In genomic region chr11:23769033-23769432, GRCm38 (mm10) we compare ENCODE assay signal across 15 mouse cellular contexts. TPM values are rescaled to one million over a fixed set of nuclear protein-coding genes. Genes with fewer than 3 reads are reported as not detected.
A peak's percentile ranks its signal among the peaks of the same experiment; 100 is the strongest.
DNase-seq lines count a peak whose midpoint lies in the region; ATAC-seq and TF ChIP-seq lines count a peak whose summit lies in the region.
"Had no signal": no experiment of that assay in that cellular context is flagged by ENCODE, and none has a peak within 500 bp of the region (broad histone marks: within the 10 kb centered on the region; RNA-seq: fewer than 3 reads in every experiment).

No protein-coding gene starts in this region.

- peak overlapping the region; percentile 23; the same call in 1 of the 2 replicates for H3K4me2 ChIP-seq in heart, embryonic 16.5 days (ENCODE audit: low read depth, low read length)
- H3K4me2 ChIP-seq in CH12.LX (ENCODE audit: insufficient read depth, low read depth, poor library complexity, severe bottlenecking) = peak overlapping the region; percentile 58
- H3K4me2 ChIP-seq in myocyte (ENCODE audit: low read depth) = peak overlapping the region; percentile 77
- no peak overlapping the region for H3K4me2 ChIP-seq in hindbrain, embryonic 14.5 days (replicated peaks)

- intact Hi-C loops in heart, postnatal 25 days (cut with DNase I) = no loop called here

- TF ChIP-seq RAD21 in CH12.LX (IDR thresholded peaks at IDR 0.05; ENCODE audit: low read depth, low read length) = no peak

- no peak overlapping the region for H3K27ac ChIP-seq in heart, embryonic 16.5 days (ENCODE audit: low read length)
- no peak overlapping the region for H3K27ac ChIP-seq in CH12.LX (ENCODE audit: insufficient read depth, low read depth)
- H3K27ac ChIP-seq in hindbrain, embryonic 14.5 days = no peak overlapping the region
- H3K27ac ChIP-seq: embryonic facial prominence, embryonic 12.5 days; kidney, embryonic 15.5 days; limb, embryonic 10.5 days; midbrain, embryonic 10.5 days had no signal

- peaks cover 6% of the 10 kb centered on the region; the same call in 1 of the 2 replicates for H3K4me1 ChIP-seq in heart, embryonic 16.5 days (ENCODE audit: control insufficient read depth, insufficient read depth, low read length)
- H3K4me1 ChIP-seq in megakaryocyte, embryonic 14.5 days = peaks cover 23% of the 10 kb centered on the region
- peaks cover 2 to 42% of the 10 kb centered on the region in 2 experiments; a peak in 2 of 4 replicates for H3K4me1 ChIP-seq in CH12.LX (ENCODE audit: control insufficient read depth in 1 of 2, insufficient read depth in 2 of 2)
- H3K4me1 ChIP-seq in hindbrain, embryonic 14.5 days (replicated peaks; ENCODE audit: control insufficient read depth, insufficient read depth, low read length) = 0 out of 2 replicates have a peak, but pooled peaks cover 8% of the 10 kb centered on the region
- H3K4me1 ChIP-seq: embryonic facial prominence, embryonic 12.5 days had no signal

- dilution Hi-C loops in CH12.LX (cut with MboI; ENCODE audit: extremely low pct_ligation_motif_present, extremely low pct_unique_long_range_greater_than_20kb, low sequenced_read_pairs) = no loop called here

- H3K27me3 ChIP-seq in heart, embryonic 16.5 days (ENCODE audit: control insufficient read depth, insufficient read depth, low read length) = no peaks in the 10 kb centered on the region
- no peaks in the 10 kb centered on the region for H3K27me3 ChIP-seq in megakaryocyte, embryonic 14.5 days (replicated peaks)
- no peaks in the 10 kb centered on the region for H3K27me3 ChIP-seq in CH12.LX (replicated peaks)
- no peaks in the 10 kb centered on the region for H3K27me3 ChIP-seq in myocyte (ENCODE audit: control insufficient read depth, insufficient read depth, insufficient read length)
- H3K27me3 ChIP-seq in hindbrain, embryonic 14.5 days (ENCODE audit: control insufficient read depth, insufficient read depth, low read length) = no peaks in the 10 kb centered on the region
- H3K27me3 ChIP-seq: kidney, embryonic 15.5 days had no signal

- no peak for ATAC-seq in heart, embryonic 16.5 days (replicated peaks; ENCODE audit: extremely low read depth, insufficient read depth, low FRiP score)
- ATAC-seq in megakaryocyte, adult 5-6 weeks (ENCODE audit: poor library complexity, severe bottlenecking) = no peak
- no peak for ATAC-seq in hindbrain, embryonic 14.5 days (ENCODE audit: low FRiP score)
- ATAC-seq: forebrain, postnatal 0 days; liver, embryonic 12.5 days had no signal

- no peaks in the 10 kb centered on the region for H3K9me3 ChIP-seq in heart, embryonic 16.5 days (replicated peaks; ENCODE audit: control insufficient read depth, low read length)
- H3K9me3 ChIP-seq in megakaryocyte, embryonic 14.5 days = peaks cover 8% of the 10 kb centered on the region
- H3K9me3 ChIP-seq in CH12.LX (replicated peaks; ENCODE audit: low read length) = peaks cover 8% of the 10 kb centered on the region
- no peaks in the 10 kb centered on the region for H3K9me3 ChIP-seq in hindbrain, embryonic 14.5 days (ENCODE audit: control insufficient read depth, low read length)
- H3K9me3 ChIP-seq: embryonic facial prominence, embryonic 12.5 days; kidney, embryonic 15.5 days; limb, embryonic 10.5 days; liver, embryonic 12.5 days; midbrain, embryonic 10.5 days had no signal

- H3ac ChIP-seq in myocyte (ENCODE audit: control insufficient read depth, insufficient read length) = no peak overlapping the region

- in situ Hi-C loops in CH12.LX (cut with MboI; ENCODE audit: low pct_ligation_motif_present, low pct_unique_long_range_greater_than_20kb, low sequenced_read_pairs) = no loop called here

- no peak for DNase-seq in heart, postnatal 25 days (ENCODE audit: low spot score)
- no peak for DNase-seq in CH12.LX (ENCODE audit: extremely low read depth)
- no peak for DNase-seq in hindbrain, embryonic 14.5 days (ENCODE audit: low spot score)
- DNase-seq: gastrocnemius, postnatal 36 days had no signal

- H3K36me3 ChIP-seq in heart, embryonic 16.5 days (ENCODE audit: control insufficient read depth, insufficient read depth) = no peaks in the 10 kb centered on the region
- H3K36me3 ChIP-seq in megakaryocyte, embryonic 14.5 days (replicated peaks; ENCODE audit: low read length) = peaks cover 4% of the 10 kb centered on the region
- H3K36me3 ChIP-seq in CH12.LX (replicated peaks in 1 of 2; ENCODE audit: control insufficient read depth in 1 of 2, insufficient read depth in 1 of 2, low read length in 1 of 2) = peaks cover 0 to 3% of the 10 kb centered on the region in 2 experiments
- no peaks in the 10 kb centered on the region for H3K36me3 ChIP-seq in myocyte (ENCODE audit: control insufficient read depth, insufficient read depth)
- no peaks in the 10 kb centered on the region for H3K36me3 ChIP-seq in hindbrain, embryonic 14.5 days (replicated peaks; ENCODE audit: control insufficient read depth, insufficient read depth)
- H3K36me3 ChIP-seq: embryonic facial prominence, embryonic 12.5 days; G1E; kidney, embryonic 15.5 days; limb, embryonic 10.5 days; liver, embryonic 12.5 days; midbrain, embryonic 10.5 days had no signal

- no peak overlapping the region for H3K4me3 ChIP-seq in heart, embryonic 16.5 days (ENCODE audit: low read length)
- peak overlapping the region; percentile 96 for H3K4me3 ChIP-seq in megakaryocyte, embryonic 14.5 days (replicated peaks)
- peak overlapping the region; percentile 34 to 86 (median 82) for H3K4me3 ChIP-seq in CH12.LX (replicated peaks in 1 of 3; ENCODE audit: low read depth in 2 of 3, low read length in 2 of 3, poor library complexity in 1 of 3)
- H3K4me3 ChIP-seq in myocyte = peak overlapping the region; percentile 70
- H3K4me3 ChIP-seq in hindbrain, embryonic 14.5 days (replicated peaks; ENCODE audit: low read length) = no peak overlapping the region

- no peak overlapping the region for H3K9ac ChIP-seq in heart, embryonic 16.5 days (ENCODE audit: low read length)
- peak overlapping the region; percentile 98 for H3K9ac ChIP-seq in CH12.LX (ENCODE audit: insufficient read depth, low read depth)
- H3K9ac ChIP-seq in hindbrain, embryonic 14.5 days = no peak overlapping the region
- H3K9ac ChIP-seq: forebrain, postnatal 0 days had no signal

- TF ChIP-seq POLR2A in CH12.LX (IDR thresholded peaks at IDR 0.05; ENCODE audit: low read depth, low read length) (no peak), myocyte (IDR thresholded peaks at IDR 0.05; ENCODE audit: insufficient read length, low read depth) (no peak)

- TF ChIP-seq CTCF in CH12.LX (conservative IDR thresholded peaks at IDR 0.05 in 1 of 2, IDR thresholded peaks at IDR 0.05 in 1 of 2; ENCODE audit: low read depth in 2 of 2, low read length in 2 of 2) = no peak

- H3K79me2 ChIP-seq in CH12.LX (replicated peaks; ENCODE audit: control insufficient read depth, extremely low read depth, insufficient read depth, poor library complexity, severe bottlenecking) (peaks cover 37% of the 10 kb centered on the region), myocyte (ENCODE audit: control insufficient read depth, insufficient read depth) (peaks cover 31% of the 10 kb centered on the region)

- no peak for TF ChIP-seq EP300 in CH12.LX (IDR thresholded peaks at IDR 0.05; ENCODE audit: low read length)

TF ChIP-seq in CH12.LX, 34 proteins besides CTCF, POLR2A, EP300 and RAD21 (continues in another document):
- TF ChIP-seq IRF4 (IDR thresholded peaks at IDR 0.05; ENCODE audit: low read depth, low read length) = no peak
- TF ChIP-seq E2F4 (IDR thresholded peaks at IDR 0.05; ENCODE audit: insufficient replicate concordance, low read depth, low read length) = no peak
- no peak for TF ChIP-seq RCOR1 (conservative IDR thresholded peaks at IDR 0.05; ENCODE audit: low read depth, low read length)
- no peak for TF ChIP-seq MAX (IDR thresholded peaks at IDR 0.05; ENCODE audit: low read length)
- no peak for TF ChIP-seq KAT2A (IDR thresholded peaks at IDR 0.05; ENCODE audit: insufficient replicate concordance, low read length)
- TF ChIP-seq ETS1 (conservative IDR thresholded peaks at IDR 0.05; ENCODE audit: low read depth, low read length) = 0 out of 2 replicates have a peak, but pooled peaks have one; percentile 17
- TF ChIP-seq JUND (conservative IDR thresholded peaks at IDR 0.05; ENCODE audit: low read depth, low read length) = no peak
- no peak for TF ChIP-seq ZC3H11A (IDR thresholded peaks at IDR 0.05; ENCODE audit: low read depth, low read length)
- no peak for TF ChIP-seq MAFK (IDR thresholded peaks at IDR 0.05; ENCODE audit: insufficient replicate concordance, low read length)
- TF ChIP-seq USF2 (conservative IDR thresholded peaks at IDR 0.05; ENCODE audit: low read depth, low read length) = no peak

TF ChIP-seq in myocyte, 11 proteins besides CTCF, POLR2A, EP300 and RAD21:
- no peak for TF ChIP-seq MAX (IDR thresholded peaks at IDR 0.05; ENCODE audit: low read depth)
- TF ChIP-seq REST (IDR thresholded peaks at IDR 0.05; ENCODE audit: insufficient read depth, insufficient read length) = no peak
- TF ChIP-seq POLR2AphosphoS2 (IDR thresholded peaks at IDR 0.05; ENCODE audit: insufficient read length, low read depth) = no peak
- TF ChIP-seq CEBPB (IDR thresholded peaks at IDR 0.05; ENCODE audit: insufficient read depth, poor library complexity, severe bottlenecking) = no peak
- no peak for TF ChIP-seq MYOD1 (IDR thresholded peaks at IDR 0.05; ENCODE audit: control insufficient read depth in 1 of 3, insufficient read length in 2 of 3, low read depth in 2 of 3)
- no peak for TF ChIP-seq SRF (IDR thresholded peaks at IDR 0.05; ENCODE audit: control insufficient read depth, insufficient read length, low read depth)
- TF ChIP-seq E2F4 (IDR thresholded peaks at IDR 0.05; ENCODE audit: insufficient read depth) = no peak
- TF ChIP-seq USF1 (IDR thresholded peaks at IDR 0.05; ENCODE audit: low read depth) = no peak
- TF ChIP-seq MYOG (IDR thresholded peaks at IDR 0.05; ENCODE audit: control insufficient read depth in 1 of 3, insufficient read depth in 1 of 3, insufficient read length in 2 of 3, low read depth in 2 of 3) = no peak
- TF ChIP-seq TCF3 (IDR thresholded peaks at IDR 0.05; ENCODE audit: insufficient read length, low read depth) = no peak
- TF ChIP-seq TCF12 (IDR thresholded peaks at IDR 0.05; ENCODE audit: insufficient read depth, poor library complexity, severe bottlenecking) = no peak
TF ChIP-seq in myocyte: peak in this region for 0.

RNA-seq across cellular contexts. Expression of gene Rel, which starts 1.7 kb away (rescaled TPM):
- 1.5 and 1.6 TPM in 2 replicates for polyA plus RNA-seq in heart, embryonic 16.5 days (2015; fragmentation: Nextera tagmentation; extraction: Ambion mirVana)
- total RNA-seq in heart, postnatal 25 days (2021) = 10 to 100 TPM in 1 of 2 experiments, 1 to 10 TPM in 1; 8.5 to 10.5 TPM
- 0.08 TPM in 1 of 2 replicates, not detected in the other for polyA plus RNA-seq in megakaryocyte, embryonic 14.5 days (2012; ENCODE audit: insufficient read depth, low replicate concordance)
- 52.4 and 55.0 TPM in 2 replicates for total RNA-seq in megakaryocyte, adult 5-6 weeks (2015)
- total RNA-seq in megakaryocyte, adult 5-6 weeks (2017) = 21.8 and 29.0 TPM in 2 replicates
- 21.5 and 28.4 TPM in 2 replicates for total RNA-seq in CH12.LX (2012; rRNA removed)
- total RNA-seq in CH12.LX (2014; rRNA removed) = 21.1 and 26.2 TPM in 2 replicates
- polyA plus RNA-seq in CH12.LX (2012; ENCODE audit: insufficient read length, low read depth) = 31.6 and 38.1 TPM in 2 replicates
- 0.76 TPM for polyA plus RNA-seq in myocyte (2012; fragmentation: generic; extraction: Trizol)
- polyA plus RNA-seq in hindbrain, embryonic 14.5 days (2014; fragmentation: Nextera tagmentation; extraction: Ambion mirVana) = 0.63 and 0.64 TPM in 2 replicates

Comparison
In these comparisons a context has a peak if more than half of its experiments do, and no peak if none do; other contexts are left out.
1. H3K4me3 ChIP-seq: peak in megakaryocyte, embryonic 14.5 days (single experiment), CH12.LX (3 of 3) and myocyte (single experiment); none in heart, embryonic 16.5 days (single experiment) and hindbrain, embryonic 14.5 days (single experiment).
2. RNA of gene Rel, which starts 1.7 kb away (polyA plus RNA-seq): 31.6 to 38.1 TPM in CH12.LX; 1.5 to 1.6 TPM in heart, embryonic 16.5 days, 0.76 TPM in myocyte (single experiment), 0.63 to 0.64 TPM in hindbrain, embryonic 14.5 days and 0.08 TPM in megakaryocyte, embryonic 14.5 days; every median in the first group is over 10 times any median in the second.